Mouse (Mus musculus): Measurements from ENCODE around the gene Tspan14. TPM values are rescaled to one million over a fixed set of nuclear protein-coding genes. Genes with fewer than 3 reads are reported as not detected.
A peak's percentile ranks its signal among the peaks of the same experiment; 100 is the strongest.

Gene Tspan14
- polyA plus RNA-seq, 1 experiment from 2014 or later: 77.3 TPM

- TF ChIP-seq CTCF (IDR thresholded peaks at IDR 0.05) (no peak), EP300 (IDR thresholded peaks at IDR 0.05) (no peak)
- no peak overlapping the region for H3K9ac ChIP-seq (replicated peaks; ENCODE audit: low read depth)
- no peaks in the 10 kb centered on the region for H3K4me1 ChIP-seq (ENCODE audit: insufficient read depth, low read depth, low read length)
- no peaks in the 10 kb centered on the region for H3K27me3 ChIP-seq (replicated peaks; ENCODE audit: insufficient read depth, low read length)
- no peak for DNase-seq (ENCODE audit: low spot score)
- H3K4me3 ChIP-seq (ENCODE audit: low read depth, low read length): no peak overlapping the region
- 70% methylated on average over 4 of the region's 4 CpGs for WGBS
- H3K9me3 ChIP-seq (ENCODE audit: low read length): no peaks in the 10 kb centered on the region
- no peak overlapping the region for H3K4me2 ChIP-seq (replicated peaks; ENCODE audit: low read depth, low read length)
- H3K36me3 ChIP-seq (ENCODE audit: insufficient read depth, low read length): no peaks in the 10 kb centered on the region
- H3K27ac ChIP-seq (ENCODE audit: low read length): no peak overlapping the region
- ATAC-seq: no peak
These were observed 19.0 kb upstream of the Tspan14 start for GRCm38 (mm10) chr14:40985635-40986034.

GRCm38 (mm10) chr14:40979723-40980122 lies 13.1 kb upstream of the Tspan14 start:
- Histone ChIP-seq H3K36me3 (ENCODE audit: insufficient read depth, low read length) (no peaks in the 10 kb centered on the region), H3K27me3 (replicated peaks; ENCODE audit: insufficient read depth, low read length) (no peaks in the 10 kb centered on the region), H3K9me3 (ENCODE audit: low read length) (no peaks in the 10 kb centered on the region), H3K9ac (replicated peaks; ENCODE audit: low read depth) (no peak overlapping the region), H3K4me1 (ENCODE audit: insufficient read depth, low read depth, low read length) (no peaks in the 10 kb centered on the region), H3K4me2 (replicated peaks; ENCODE audit: low read depth, low read length) (no peak overlapping the region), H3K27ac (ENCODE audit: low read length) (no peak overlapping the region), H3K4me3 (ENCODE audit: low read depth, low read length) (no peak overlapping the region)
- DNase-seq (ENCODE audit: low spot score): no peak
- WGBS: 44% methylated on average over 1 of the region's 1 CpGs
- TF ChIP-seq CTCF (IDR thresholded peaks at IDR 0.05): no peak
- no peak for TF ChIP-seq EP300 (IDR thresholded peaks at IDR 0.05)
- no peak for ATAC-seq

GRCm38 (mm10) chr14:40979002-40979401 lies 12.4 kb upstream of the Tspan14 start:
- Histone ChIP-seq H3K27me3 (replicated peaks; ENCODE audit: insufficient read depth, low read length) (no peaks in the 10 kb centered on the region), H3K9ac (replicated peaks; ENCODE audit: low read depth) (no peak overlapping the region), H3K4me1 (ENCODE audit: insufficient read depth, low read depth, low read length) (no peaks in the 10 kb centered on the region), H3K9me3 (ENCODE audit: low read length) (no peaks in the 10 kb centered on the region), H3K4me2 (replicated peaks; ENCODE audit: low read depth, low read length) (no peak overlapping the region), H3K4me3 (ENCODE audit: low read depth, low read length) (no peak overlapping the region), H3K27ac (ENCODE audit: low read length) (no peak overlapping the region), H3K36me3 (ENCODE audit: insufficient read depth, low read length) (no peaks in the 10 kb centered on the region)
- no peak for TF ChIP-seq EP300 (IDR thresholded peaks at IDR 0.05)
- peak; percentile 88 for TF ChIP-seq CTCF (IDR thresholded peaks at IDR 0.05)
- DNase-seq (ENCODE audit: low spot score) (peak; percentile 90), ATAC-seq (peak; percentile 93)
- WGBS: 41% methylated on average over 4 of the region's 4 CpGs

GRCm38 (mm10) chr14:40975127-40975721 lies 8.6 kb upstream of the Tspan14 start:
- Histone ChIP-seq H3K27ac (ENCODE audit: low read length) (no peak overlapping the region), H3K4me1 (ENCODE audit: insufficient read depth, low read depth, low read length) (no peaks in the 10 kb centered on the region), H3K36me3 (ENCODE audit: insufficient read depth, low read length) (no peaks in the 10 kb centered on the region), H3K9me3 (ENCODE audit: low read length) (no peaks in the 10 kb centered on the region), H3K27me3 (replicated peaks; ENCODE audit: insufficient read depth, low read length) (no peaks in the 10 kb centered on the region), H3K4me3 (ENCODE audit: low read depth, low read length) (no peak overlapping the region), H3K9ac (replicated peaks; ENCODE audit: low read depth) (no peak overlapping the region), H3K4me2 (replicated peaks; ENCODE audit: low read depth, low read length) (no peak overlapping the region)
- DNase-seq (ENCODE audit: low spot score): peak; percentile 83
- WGBS: 79% methylated on average over 6 of the region's 6 CpGs
- peak; percentile 92 for TF ChIP-seq CTCF (IDR thresholded peaks at IDR 0.05)
- 0 out of 2 replicates have a peak, but pooled peaks have one; percentile 29 for TF ChIP-seq EP300 (IDR thresholded peaks at IDR 0.05)
- ATAC-seq: peak; percentile 69

- H3K9me3 ChIP-seq (ENCODE audit: low read length): no peaks in the 10 kb centered on the region
- TF ChIP-seq EP300 (IDR thresholded peaks at IDR 0.05) (no peak), CTCF (IDR thresholded peaks at IDR 0.05) (no peak)
- H3K4me1 ChIP-seq (ENCODE audit: insufficient read depth, low read depth, low read length): peaks cover 25% of the 10 kb centered on the region
- DNase-seq (ENCODE audit: low spot score) (no peak), ATAC-seq (no peak)
- H3K27ac ChIP-seq (ENCODE audit: low read length): no peak overlapping the region
- no peak overlapping the region for H3K9ac ChIP-seq (replicated peaks; ENCODE audit: low read depth)
- H3K4me2 ChIP-seq (replicated peaks; ENCODE audit: low read depth, low read length): peak overlapping the region; percentile 77; the same call in 1 of the 2 replicates
- no peaks in the 10 kb centered on the region for H3K27me3 ChIP-seq (replicated peaks; ENCODE audit: insufficient read depth, low read length)
- H3K36me3 ChIP-seq (ENCODE audit: insufficient read depth, low read length): no peaks in the 10 kb centered on the region
- no peak overlapping the region for H3K4me3 ChIP-seq (ENCODE audit: low read depth, low read length)
- WGBS: 77% methylated on average over 2 of the region's 2 CpGs
These were observed 1.4 kb upstream of the Tspan14 start for GRCm38 (mm10) chr14:40968051-40968450.

GRCm38 (mm10) chr14:40967598-40967900 lies 942 bp upstream of the Tspan14 start:
- H3K4me3 ChIP-seq (ENCODE audit: low read depth, low read length): peak overlapping the region; percentile 90
- no peaks in the 10 kb centered on the region for H3K27me3 ChIP-seq (replicated peaks; ENCODE audit: insufficient read depth, low read length)
- H3K4me2 ChIP-seq (replicated peaks; ENCODE audit: low read depth, low read length): peak overlapping the region; percentile 77
- no peaks in the 10 kb centered on the region for H3K36me3 ChIP-seq (ENCODE audit: insufficient read depth, low read length)
- H3K4me1 ChIP-seq (ENCODE audit: insufficient read depth, low read depth, low read length): peaks cover 28% of the 10 kb centered on the region
- peak overlapping the region; percentile 33 for H3K9ac ChIP-seq (replicated peaks; ENCODE audit: low read depth)
- no peak for DNase-seq (ENCODE audit: low spot score)
- H3K9me3 ChIP-seq (ENCODE audit: low read length): no peaks in the 10 kb centered on the region
- WGBS: 6% methylated on average over 6 of the region's 6 CpGs
- no peak for ATAC-seq
- H3K27ac ChIP-seq (ENCODE audit: low read length): peak overlapping the region; percentile 85
- TF ChIP-seq CTCF (IDR thresholded peaks at IDR 0.05) (no peak), EP300 (IDR thresholded peaks at IDR 0.05) (no peak)
